Mouse (Mus musculus): ENCODE results near the gene Tmtc2. TPM values are rescaled to one million over a fixed set of nuclear protein-coding genes. Genes with fewer than 3 reads are reported as not detected.

Tmtc2 gene
- total RNA-seq (2014; rRNA removed): 7.0 and 7.6 TPM in 2 replicates
- polyA plus RNA-seq (2012; rRNA removed): 2.4 TPM in 2 replicates

GRCm38 (mm10) chr10:105573908-105574694 lies at the start of gene Tmtc2:
Gene Tmtc2 (minus strand): TSS chr10:105574451.
- H3K4me3 ChIP-seq (ENCODE audit: insufficient read depth, low read depth, low read length): peak within 1 kb of the TSS; percentile 80
- no peaks in the 10 kb centered on the region for H3K4me1 ChIP-seq (ENCODE audit: control insufficient read depth, insufficient read depth, low read length)
- DNase-seq (ENCODE audit: extremely low read depth, low read depth, low spot score): peak; percentile 79
- no peaks in the 10 kb centered on the region for H3K27me3 ChIP-seq (ENCODE audit: control insufficient read depth, insufficient read depth, low read length)
- no peaks in the 10 kb centered on the region for H3K36me3 ChIP-seq (ENCODE audit: control insufficient read depth, insufficient read depth, low read length)
- no peaks in the 10 kb centered on the region for H3K79me2 ChIP-seq (ENCODE audit: control insufficient read depth, insufficient read depth, low read length)
- H3K9ac ChIP-seq (ENCODE audit: low read depth, low read length): peak within 1 kb of the TSS; percentile 77
- TF ChIP-seq POLR2A (IDR thresholded peaks at IDR 0.05; ENCODE audit: extremely low read depth, insufficient read depth, low read length) (peak; percentile 49; the same call in 1 of the 2 replicates), CTCF (IDR thresholded peaks at IDR 0.05; ENCODE audit: low read depth, low read length) (no peak)
- peak within 1 kb of the TSS; percentile 65 for H3K27ac ChIP-seq (replicated peaks; ENCODE audit: insufficient read depth, low read depth, low read length)
- under 1% methylated on average over 60 of the region's 61 CpGs for WGBS

- no peaks in the 10 kb centered on the region for H3K79me2 ChIP-seq (ENCODE audit: control insufficient read depth, insufficient read depth, low read length)
- no peak overlapping the region for H3K4me3 ChIP-seq (ENCODE audit: insufficient read depth, low read depth, low read length)
- no peaks in the 10 kb centered on the region for H3K27me3 ChIP-seq (ENCODE audit: control insufficient read depth, insufficient read depth, low read length)
- no peak overlapping the region for H3K9ac ChIP-seq (ENCODE audit: low read depth, low read length)
- H3K27ac ChIP-seq (replicated peaks; ENCODE audit: insufficient read depth, low read depth, low read length): no peak overlapping the region
- WGBS: 78% methylated on average over 3 of the region's 3 CpGs
- H3K36me3 ChIP-seq (ENCODE audit: control insufficient read depth, insufficient read depth, low read length): no peaks in the 10 kb centered on the region
- no peak for DNase-seq (ENCODE audit: extremely low read depth, low read depth, low spot score)
- no peak for TF ChIP-seq CTCF (IDR thresholded peaks at IDR 0.05; ENCODE audit: low read depth, low read length)
- TF ChIP-seq POLR2A (IDR thresholded peaks at IDR 0.05; ENCODE audit: extremely low read depth, insufficient read depth, low read length): no peak
- H3K4me1 ChIP-seq (ENCODE audit: control insufficient read depth, insufficient read depth, low read length): no peaks in the 10 kb centered on the region
These were observed 37.9 kb upstream of the Tmtc2 start for GRCm38 (mm10) chr10:105612117-105612516.

- Histone ChIP-seq H3K4me1 (ENCODE audit: control insufficient read depth, insufficient read depth, low read length) (no peaks in the 10 kb centered on the region), H3K4me3 (ENCODE audit: insufficient read depth, low read depth, low read length) (no peak overlapping the region)
- TF ChIP-seq CTCF (IDR thresholded peaks at IDR 0.05; ENCODE audit: low read depth, low read length) (no peak), POLR2A (IDR thresholded peaks at IDR 0.05; ENCODE audit: extremely low read depth, insufficient read depth, low read length) (no peak)
These were observed 24.6 kb upstream of the Tmtc2 start for GRCm38 (mm10) chr10:105598826-105599225.

GRCm38 (mm10) chr10:105597226-105597625 lies 23.0 kb upstream of the Tmtc2 start:
- no peak overlapping the region for H3K27ac ChIP-seq (replicated peaks; ENCODE audit: insufficient read depth, low read depth, low read length)
- no peak overlapping the region for H3K9ac ChIP-seq (ENCODE audit: low read depth, low read length)
- H3K27me3 ChIP-seq (ENCODE audit: control insufficient read depth, insufficient read depth, low read length): no peaks in the 10 kb centered on the region
- no peaks in the 10 kb centered on the region for H3K36me3 ChIP-seq (ENCODE audit: control insufficient read depth, insufficient read depth, low read length)
- no peaks in the 10 kb centered on the region for H3K4me1 ChIP-seq (ENCODE audit: control insufficient read depth, insufficient read depth, low read length)
- H3K4me3 ChIP-seq (ENCODE audit: insufficient read depth, low read depth, low read length): no peak overlapping the region
- H3K79me2 ChIP-seq (ENCODE audit: control insufficient read depth, insufficient read depth, low read length): no peaks in the 10 kb centered on the region
- TF ChIP-seq POLR2A (IDR thresholded peaks at IDR 0.05; ENCODE audit: extremely low read depth, insufficient read depth, low read length) (no peak), CTCF (IDR thresholded peaks at IDR 0.05; ENCODE audit: low read depth, low read length) (no peak)
- no peak for DNase-seq (ENCODE audit: extremely low read depth, low read depth, low spot score)
- 73% methylated on average over 3 of the region's 3 CpGs for WGBS

More at GRCm38 (mm10) chr10:105598826-105599225, 24.6 kb upstream of the Tmtc2 start:
- no peak for DNase-seq (ENCODE audit: extremely low read depth, low read depth, low spot score)
- Histone ChIP-seq H3K36me3 (ENCODE audit: control insufficient read depth, insufficient read depth, low read length) (no peaks in the 10 kb centered on the region), H3K9ac (ENCODE audit: low read depth, low read length) (no peak overlapping the region), H3K27ac (replicated peaks; ENCODE audit: insufficient read depth, low read depth, low read length) (no peak overlapping the region), H3K27me3 (ENCODE audit: control insufficient read depth, insufficient read depth, low read length) (no peaks in the 10 kb centered on the region), H3K79me2 (ENCODE audit: control insufficient read depth, insufficient read depth, low read length) (no peaks in the 10 kb centered on the region)
- 84% methylated on average over 8 of the region's 8 CpGs for WGBS

- TF ChIP-seq CTCF (IDR thresholded peaks at IDR 0.05; ENCODE audit: low read depth, low read length) (no peak), POLR2A (IDR thresholded peaks at IDR 0.05; ENCODE audit: extremely low read depth, insufficient read depth, low read length) (no peak)
- H3K79me2 ChIP-seq (ENCODE audit: control insufficient read depth, insufficient read depth, low read length): no peaks in the 10 kb centered on the region
- no peaks in the 10 kb centered on the region for H3K27me3 ChIP-seq (ENCODE audit: control insufficient read depth, insufficient read depth, low read length)
- no peak overlapping the region for H3K4me3 ChIP-seq (ENCODE audit: insufficient read depth, low read depth, low read length)
- no peak overlapping the region for H3K9ac ChIP-seq (ENCODE audit: low read depth, low read length)
- no peak for DNase-seq (ENCODE audit: extremely low read depth, low read depth, low spot score)
- H3K27ac ChIP-seq (replicated peaks; ENCODE audit: insufficient read depth, low read depth, low read length): no peak overlapping the region
- no peaks in the 10 kb centered on the region for H3K4me1 ChIP-seq (ENCODE audit: control insufficient read depth, insufficient read depth, low read length)
- H3K36me3 ChIP-seq (ENCODE audit: control insufficient read depth, insufficient read depth, low read length): no peaks in the 10 kb centered on the region
- WGBS: 84% methylated on average over 7 of the region's 7 CpGs
These were observed 21.3 kb upstream of the Tmtc2 start for GRCm38 (mm10) chr10:105595480-105596102.

- no peak for TF ChIP-seq POLR2A (IDR thresholded peaks at IDR 0.05; ENCODE audit: extremely low read depth, insufficient read depth, low read length)
- TF ChIP-seq CTCF (IDR thresholded peaks at IDR 0.05; ENCODE audit: low read depth, low read length): no peak
- DNase-seq (ENCODE audit: extremely low read depth, low read depth, low spot score): no peak
- no peaks in the 10 kb centered on the region for H3K4me1 ChIP-seq (ENCODE audit: control insufficient read depth, insufficient read depth, low read length)
- H3K9ac ChIP-seq (ENCODE audit: low read depth, low read length): no peak overlapping the region
- H3K36me3 ChIP-seq (ENCODE audit: control insufficient read depth, insufficient read depth, low read length): no peaks in the 10 kb centered on the region
- no peak overlapping the region for H3K27ac ChIP-seq (replicated peaks; ENCODE audit: insufficient read depth, low read depth, low read length)
- H3K4me3 ChIP-seq (ENCODE audit: insufficient read depth, low read depth, low read length): no peak overlapping the region
- H3K27me3 ChIP-seq (ENCODE audit: control insufficient read depth, insufficient read depth, low read length): no peaks in the 10 kb centered on the region
- H3K79me2 ChIP-seq (ENCODE audit: control insufficient read depth, insufficient read depth, low read length): no peaks in the 10 kb centered on the region
These were observed 13.9 kb upstream of the Tmtc2 start for GRCm38 (mm10) chr10:105588141-105588540.
